Mouse (Mus musculus) CH12F3 (cell line): ENCODE measurements around the gene Cnst.
"Not testable (repeated sequence)": the region's sequence is repeated elsewhere in the genome, so short reads cannot be mapped to it uniquely, and the experiment has no call there.

ENCODE experiments used
- in situ Hi-C: fragments of 300-500 bp; cut with MboI; formaldehyde crosslinking; loops from 2 replicates; pipeline ENCODE4 v1.14.3; 2020; ENCODE audit warnings: low sequenced_read_pairs

The Cnst gene

GRCm38 (mm10) chr1:179634159-179634558, 88.0 kb downstream of the Cnst start:
- in situ Hi-C loops, result no loop called here

- in situ Hi-C loops, result no loop called here
Observed at GRCm38 (mm10) chr1:179642726-179643125, 96.6 kb downstream of the Cnst start.

GRCm38 (mm10) chr1:179644151-179644550, 98.0 kb downstream of the Cnst start:
- in situ Hi-C loops, result no loop called here

- in situ Hi-C loops, result no loop called here
Observed at GRCm38 (mm10) chr1:179645101-179645979, 99.2 kb downstream of the Cnst start.

- in situ Hi-C loops, result no loop called here
Observed at GRCm38 (mm10) chr1:179645980-179646268, 99.8 kb downstream of the Cnst start.

GRCm38 (mm10) chr1:179648678-179649077, 102.5 kb downstream of the Cnst start:
- in situ Hi-C loops, result not testable (repeated sequence)

GRCm38 (mm10) chr1:179649324-179649723, 103.2 kb downstream of the Cnst start:
- in situ Hi-C loops, result no loop called here

GRCm38 (mm10) chr1:179650284-179650683, 104.1 kb downstream of the Cnst start:
- in situ Hi-C loops, result no loop called here

- in situ Hi-C loops, result no loop called here
Observed at GRCm38 (mm10) chr1:179651224-179651623, 105.1 kb downstream of the Cnst start.

- in situ Hi-C loops, result no loop called here
Observed at GRCm38 (mm10) chr1:179663065-179663464, 116.9 kb downstream of the Cnst start.

- in situ Hi-C loops, result no loop called here
Observed at GRCm38 (mm10) chr1:179664309-179664930, 118.2 kb downstream of the Cnst start.

GRCm38 (mm10) chr1:179666971-179667370, 120.8 kb downstream of the Cnst start:
- in situ Hi-C loops, result no loop called here

- in situ Hi-C loops, result no loop called here
Observed at GRCm38 (mm10) chr1:179667450-179667849, 121.3 kb downstream of the Cnst start.

- in situ Hi-C loops, result no loop called here
Observed at GRCm38 (mm10) chr1:179668013-179668805, 122.0 kb downstream of the Cnst start, which contains the start of gene Sccpdh. Sccpdh (plus strand) TSS chr1:179668210.

GRCm38 (mm10) chr1:179668836-179669537, 122.8 kb downstream of the Cnst start:
- in situ Hi-C loops, result no loop called here

- in situ Hi-C loops, result no loop called here
Observed at GRCm38 (mm10) chr1:179674355-179674754, 128.2 kb downstream of the Cnst start.

- in situ Hi-C loops, result no loop called here
Observed at GRCm38 (mm10) chr1:179677031-179677430, 130.9 kb downstream of the Cnst start.
